In genomic region chr11:11845044-11845443, GRCm38 (mm10) we compare ENCODE assay signal across 9 mouse cellular contexts. TPM values are rescaled to one million over a fixed set of nuclear protein-coding genes. Genes with fewer than 3 reads are reported as not detected.
DNase-seq lines count a peak whose midpoint lies in the region; ATAC-seq and TF ChIP-seq lines count a peak whose summit lies in the region.
"Had no signal": no experiment of that assay in that cellular context is flagged by ENCODE, and none has a peak within 500 bp of the region (broad histone marks: within the 10 kb centered on the region; RNA-seq: fewer than 3 reads in every experiment).

No protein-coding gene starts in this region.

- no peak for TF ChIP-seq CTCF in cortical plate, adult 2 months (IDR thresholded peaks at IDR 0.05; ENCODE audit: extremely low read depth, insufficient read depth, low read length)

- no peak overlapping the region for H3K4me2 ChIP-seq in hindbrain, embryonic 16.5 days (ENCODE audit: low read length)
- H3K4me2 ChIP-seq in intestine, embryonic 16.5 days (ENCODE audit: low read depth, low read length), result no peak overlapping the region

- WGBS in hindbrain, embryonic 10.5 days, result 60% methylated on average over 8 of the region's 8 CpGs
- WGBS in hindbrain, embryonic 16.5 days, result 51% methylated on average over 8 of the region's 8 CpGs
- 69% methylated on average over 8 of the region's 8 CpGs for WGBS in intestine, embryonic 16.5 days

- TF ChIP-seq POLR2A in cortical plate, adult 2 months (IDR thresholded peaks at IDR 0.05; ENCODE audit: extremely low read depth, insufficient read depth, low read length), result no peak

- no peak for DNase-seq in hindbrain, embryonic 10.5 days (ENCODE audit: low spot score)
- DNase-seq in gastrocnemius, postnatal 10 days, result peak; percentile 53
- no peak for DNase-seq in c-Kit-positive CD71-positive TER-119-positive erythroid progenitor cells, embryonic 14.5 days (ENCODE audit: low spot score)
- DNase-seq in left cerebral cortex, postnatal 36 days (ENCODE audit: low spot score in 2 of 2), result no peak
- DNase-seq in right cerebral cortex, adult 18-20 months, result no peak

- H3K4me3 ChIP-seq in hindbrain, embryonic 10.5 days, result no peak overlapping the region
- H3K4me3 ChIP-seq in hindbrain, embryonic 16.5 days (ENCODE audit: low read length), result no peak overlapping the region
- H3K4me3 ChIP-seq in cortical plate, adult 2 months (ENCODE audit: insufficient read depth, low read length), result no peak overlapping the region
- no peak overlapping the region for H3K4me3 ChIP-seq in intestine, embryonic 16.5 days (ENCODE audit: low read length)

- H3K27ac ChIP-seq in hindbrain, embryonic 10.5 days, result peak overlapping the region; percentile 80
- no peak overlapping the region for H3K27ac ChIP-seq in hindbrain, embryonic 16.5 days (ENCODE audit: low read depth, low read length)
- peak overlapping the region; percentile 62 for H3K27ac ChIP-seq in cortical plate, adult 2 months (ENCODE audit: insufficient read depth, low read length)
- peak overlapping the region; percentile 43; the same call in 1 of the 2 replicates for H3K27ac ChIP-seq in intestine, embryonic 16.5 days (ENCODE audit: low read length)

- H3K9me3 ChIP-seq in hindbrain, embryonic 10.5 days, result no peaks in the 10 kb centered on the region
- H3K9me3 ChIP-seq in hindbrain, embryonic 16.5 days (ENCODE audit: control insufficient read depth, low read length), result no peaks in the 10 kb centered on the region
- no peaks in the 10 kb centered on the region for H3K9me3 ChIP-seq in intestine, embryonic 16.5 days (ENCODE audit: control insufficient read depth, low read length)

- H3K9ac ChIP-seq in hindbrain, embryonic 16.5 days (ENCODE audit: low read depth, low read length), result no peak overlapping the region
- H3K9ac ChIP-seq in intestine, embryonic 16.5 days (ENCODE audit: low read depth, low read length), result no peak overlapping the region

- no peaks in the 10 kb centered on the region for H3K27me3 ChIP-seq in hindbrain, embryonic 10.5 days (ENCODE audit: insufficient read depth, poor library complexity, severe bottlenecking)
- H3K27me3 ChIP-seq in hindbrain, embryonic 16.5 days (replicated peaks; ENCODE audit: control insufficient read depth, insufficient read depth, low read length), result no peaks in the 10 kb centered on the region
- no peaks in the 10 kb centered on the region for H3K27me3 ChIP-seq in intestine, embryonic 16.5 days (replicated peaks; ENCODE audit: control insufficient read depth, insufficient read depth, low read length)

- H3K36me3 ChIP-seq in hindbrain, embryonic 10.5 days, result no peaks in the 10 kb centered on the region
- no peaks in the 10 kb centered on the region for H3K36me3 ChIP-seq in hindbrain, embryonic 16.5 days (ENCODE audit: control insufficient read depth, insufficient read depth, low read length)
- no peaks in the 10 kb centered on the region for H3K36me3 ChIP-seq in intestine, embryonic 16.5 days (ENCODE audit: control insufficient read depth, insufficient read depth, low read length)

- intact Hi-C loops in left cerebral cortex, postnatal 36 days (cut with DNase I), result no loop called here

- H3K4me1 ChIP-seq in hindbrain, embryonic 10.5 days (replicated peaks), result peaks cover 28% of the 10 kb centered on the region
- H3K4me1 ChIP-seq in hindbrain, embryonic 16.5 days (ENCODE audit: control insufficient read depth, insufficient read depth, low read depth, low read length), result no peaks in the 10 kb centered on the region; the same call in 1 of the 2 replicates
- no peaks in the 10 kb centered on the region for H3K4me1 ChIP-seq in cortical plate, adult 2 months (ENCODE audit: control insufficient read depth, insufficient read depth, low read length)
- peaks cover 4% of the 10 kb centered on the region for H3K4me1 ChIP-seq in intestine, embryonic 16.5 days (ENCODE audit: control insufficient read depth, insufficient read depth, low read length)

- no peak for ATAC-seq in hindbrain, embryonic 16.5 days
- ATAC-seq in intestine, embryonic 16.5 days, result no peak

RNA-seq across cellular contexts. Expression of gene Fignl1, which starts 36.3 kb away (rescaled TPM):
- polyA plus RNA-seq in hindbrain, embryonic 10.5 days (2016; fragmentation: Nextera tagmentation; extraction: Ambion mirVana), result 67.8 and 105 TPM in 2 replicates
- 12.4 and 13.5 TPM in 2 replicates for polyA plus RNA-seq in hindbrain, embryonic 16.5 days (2015; fragmentation: Nextera tagmentation; extraction: Ambion mirVana)
- 0.42 and 0.44 TPM in 2 replicates for polyA plus RNA-seq in cortical plate, adult 2 months (2012; rRNA removed)
- total RNA-seq in gastrocnemius, postnatal 10 days (2021), result 1 to 10 TPM; 3.9 to 4.8 TPM
- 38.1 and 40.4 TPM in 2 replicates for polyA plus RNA-seq in intestine, embryonic 16.5 days (2015; fragmentation: Nextera tagmentation; extraction: Ambion mirVana)
- total RNA-seq in left cerebral cortex, postnatal 36 days (2021), result under 1 TPM; 0.49 to 0.63 TPM

RNA-seq across cellular contexts. Expression of gene Ddc, which starts 52.9 kb away (rescaled TPM):
- polyA plus RNA-seq in hindbrain, embryonic 10.5 days (2016; fragmentation: Nextera tagmentation; extraction: Ambion mirVana), result 10.2 TPM in 2 replicates
- polyA plus RNA-seq in hindbrain, embryonic 16.5 days (2015; fragmentation: Nextera tagmentation; extraction: Ambion mirVana), result 10.6 and 11.9 TPM in 2 replicates
- polyA plus RNA-seq in cortical plate, adult 2 months (2012; rRNA removed), result 7.4 and 7.7 TPM in 2 replicates
- 10 to 100 TPM; 38.1 to 45.7 TPM for total RNA-seq in gastrocnemius, postnatal 10 days (2021)
- 44.0 and 44.7 TPM in 2 replicates for polyA plus RNA-seq in intestine, embryonic 16.5 days (2015; fragmentation: Nextera tagmentation; extraction: Ambion mirVana)
- total RNA-seq in left cerebral cortex, postnatal 36 days (2021), result 1 to 10 TPM; 5.4 TPM
- total RNA-seq: monocyte, adult 5-6 weeks had no signal
